Mouse (Mus musculus) kidney, adult 2 months (tissue): ENCODE results near the gene Fam107b. TPM values are rescaled to one million over a fixed set of nuclear protein-coding genes. Genes with fewer than 3 reads are reported as not detected.

ENCODE experiments used
- DNase-seq: peaks from one replicate; pipeline ENCODE4 v3.0.0; 2021
- H3K27ac ChIP-seq: fragments of 200-500 bp; 2 replicates; pipeline ENCODE4 v1.5.1; 2012; ENCODE audit warnings: low read depth, low read length, control low read depth, inconsistent platforms; ENCODE audit not compliant: insufficient read depth
- H3K27me3 ChIP-seq: fragments of 200-500 bp; replicated peaks from 2 replicates; pipeline ENCODE4 v1.6.1; 2012; ENCODE audit warnings: mild to moderate bottlenecking, moderate library complexity, low read length, inconsistent platforms; ENCODE audit not compliant: control insufficient read depth, insufficient read depth
- H3K36me3 ChIP-seq: fragments of 200-500 bp; 2 replicates; pipeline ENCODE4 v1.6.1; 2012; ENCODE audit warnings: mild to moderate bottlenecking, moderate library complexity, low read length, inconsistent platforms; ENCODE audit not compliant: control insufficient read depth, insufficient read depth
- H3K4me1 ChIP-seq: fragments of 200-500 bp; 2 replicates; pipeline ENCODE4 v1.6.1; 2011; ENCODE audit warnings: low read length; ENCODE audit not compliant: control insufficient read depth, insufficient read depth
- H3K4me3 ChIP-seq: fragments of 200-500 bp; 2 replicates; pipeline ENCODE4 v1.5.1; 2011; ENCODE audit warnings: mild to moderate bottlenecking, low read depth, low read length, control low read depth; ENCODE audit not compliant: insufficient read depth
- CTCF ChIP-seq: fragments of 200-500 bp; conservative IDR thresholded peaks from 2 replicates; pipeline ENCODE4 v1.5.1; 2011; ENCODE audit warnings: low read depth, mild to moderate bottlenecking, control low read depth, low read length, moderate library complexity, mixed read lengths; ENCODE audit not compliant: insufficient read depth, insufficient read length
- POLR2A ChIP-seq: fragments of 200-500 bp; IDR thresholded peaks from one replicate; pipeline ENCODE4 v1.6.1; 2011; ENCODE audit warnings: low read depth, low read length, control low read depth
- WGBS: fragments of 180-500 bp; shearing (Covaris S2); methylation state at CpG from one replicate; pipeline ENCODE4 v1.1.7; 2018; 5-methylcytosine and 5-hydroxymethylcytosine counted together
- polyA plus RNA-seq: library from polyadenylated mRNA; depleted of rRNA; stranded (reverse); fragments of >200 nt; gene quantifications from 2 replicates; pipeline ENCODE4 v1.2.3, GENCODE M21; 2012

Fam107b gene
- polyA plus RNA-seq, 1 experiment = 54.3 TPM

GRCm38 (mm10) chr2:3649171-3649570, 78.9 kb downstream of the Fam107b start:
- no peak for TF ChIP-seq CTCF
- no peak for TF ChIP-seq POLR2A
- Histone ChIP-seq H3K4me3 (no peak overlapping the region), H3K27me3 (no peaks in the 10 kb centered on the region), H3K4me1 (no peaks in the 10 kb centered on the region), H3K36me3 (no peaks in the 10 kb centered on the region), H3K27ac (no peak overlapping the region)
- no peak for DNase-seq
- 74% methylated on average over 5 of the region's 5 CpGs for WGBS

- DNase-seq = no peak
- Histone ChIP-seq H3K27me3 (no peaks in the 10 kb centered on the region), H3K36me3 (no peaks in the 10 kb centered on the region), H3K4me3 (no peak overlapping the region), H3K4me1 (no peaks in the 10 kb centered on the region; the same call in 1 of the 2 replicates), H3K27ac (no peak overlapping the region)
- TF ChIP-seq POLR2A = no peak
- no peak for TF ChIP-seq CTCF
Observed at GRCm38 (mm10) chr2:3654606-3655005, 84.3 kb downstream of the Fam107b start.

- H3K4me3 ChIP-seq = no peak overlapping the region
- no peak for DNase-seq
- H3K27me3 ChIP-seq = no peaks in the 10 kb centered on the region
- WGBS = 81% methylated on average over 3 of the region's 3 CpGs
- no peak for TF ChIP-seq CTCF
- TF ChIP-seq POLR2A = no peak
- no peaks in the 10 kb centered on the region for H3K36me3 ChIP-seq
- H3K27ac ChIP-seq = no peak overlapping the region
- no peaks in the 10 kb centered on the region; the same call in 1 of the 2 replicates for H3K4me1 ChIP-seq
Observed at GRCm38 (mm10) chr2:3656091-3656490, 85.8 kb downstream of the Fam107b start.

DNA sequence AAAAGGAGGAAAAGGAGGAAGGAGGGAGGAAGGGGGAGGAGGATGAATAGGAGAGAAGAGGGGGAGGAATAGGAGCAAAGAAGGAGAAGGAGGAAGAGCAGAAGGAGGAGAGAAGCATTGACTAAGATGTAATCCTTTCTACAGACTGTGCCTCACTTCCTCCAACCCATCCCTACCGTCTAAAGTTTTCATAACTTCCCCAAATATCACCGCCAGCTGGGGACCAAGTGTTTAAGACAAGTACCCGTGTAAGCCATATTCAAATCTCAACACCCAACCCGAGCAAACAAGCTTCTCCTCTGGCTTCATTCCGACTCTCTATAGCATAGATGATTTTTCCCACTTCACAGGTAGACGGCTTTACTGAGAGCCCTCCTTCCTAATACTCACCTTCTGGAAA, 86.5 kb downstream of the Fam107b start:
- TF ChIP-seq POLR2A (no peak), CTCF (no peak)
- Histone ChIP-seq H3K27ac (no peak overlapping the region), H3K36me3 (no peaks in the 10 kb centered on the region), H3K27me3 (no peaks in the 10 kb centered on the region), H3K4me1 (no peaks in the 10 kb centered on the region; the same call in 1 of the 2 replicates), H3K4me3 (no peak overlapping the region)
- 93% methylated on average over 6 of the region's 6 CpGs for WGBS
- no peak for DNase-seq

DNA sequence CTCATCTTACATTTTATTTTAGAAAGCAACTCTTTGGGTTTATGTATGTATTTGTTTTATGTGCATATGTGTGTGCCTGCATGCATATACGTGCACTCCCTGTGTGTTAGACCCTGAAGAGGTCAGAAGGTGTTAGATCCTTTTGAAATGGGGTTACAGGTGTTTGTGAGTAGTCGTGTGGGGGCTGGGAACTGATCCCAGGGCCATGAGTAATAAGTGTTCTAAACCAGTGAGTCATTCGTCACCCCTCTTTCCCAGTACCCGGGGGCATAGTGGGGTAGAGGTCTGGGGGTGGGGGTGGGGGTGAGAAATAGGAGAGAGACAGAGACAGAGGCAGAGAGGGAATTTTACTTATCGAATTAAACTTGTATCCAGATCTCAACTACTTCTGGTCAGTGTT, 87.1 kb downstream of the Fam107b start:
- no peak for DNase-seq
- no peaks in the 10 kb centered on the region; the same call in 1 of the 2 replicates for H3K4me1 ChIP-seq
- H3K36me3 ChIP-seq = no peaks in the 10 kb centered on the region
- 77% methylated on average over 5 of the region's 5 CpGs for WGBS
- no peak overlapping the region for H3K27ac ChIP-seq
- no peaks in the 10 kb centered on the region for H3K27me3 ChIP-seq
- TF ChIP-seq POLR2A (no peak), CTCF (no peak)
- H3K4me3 ChIP-seq = no peak overlapping the region

DNA sequence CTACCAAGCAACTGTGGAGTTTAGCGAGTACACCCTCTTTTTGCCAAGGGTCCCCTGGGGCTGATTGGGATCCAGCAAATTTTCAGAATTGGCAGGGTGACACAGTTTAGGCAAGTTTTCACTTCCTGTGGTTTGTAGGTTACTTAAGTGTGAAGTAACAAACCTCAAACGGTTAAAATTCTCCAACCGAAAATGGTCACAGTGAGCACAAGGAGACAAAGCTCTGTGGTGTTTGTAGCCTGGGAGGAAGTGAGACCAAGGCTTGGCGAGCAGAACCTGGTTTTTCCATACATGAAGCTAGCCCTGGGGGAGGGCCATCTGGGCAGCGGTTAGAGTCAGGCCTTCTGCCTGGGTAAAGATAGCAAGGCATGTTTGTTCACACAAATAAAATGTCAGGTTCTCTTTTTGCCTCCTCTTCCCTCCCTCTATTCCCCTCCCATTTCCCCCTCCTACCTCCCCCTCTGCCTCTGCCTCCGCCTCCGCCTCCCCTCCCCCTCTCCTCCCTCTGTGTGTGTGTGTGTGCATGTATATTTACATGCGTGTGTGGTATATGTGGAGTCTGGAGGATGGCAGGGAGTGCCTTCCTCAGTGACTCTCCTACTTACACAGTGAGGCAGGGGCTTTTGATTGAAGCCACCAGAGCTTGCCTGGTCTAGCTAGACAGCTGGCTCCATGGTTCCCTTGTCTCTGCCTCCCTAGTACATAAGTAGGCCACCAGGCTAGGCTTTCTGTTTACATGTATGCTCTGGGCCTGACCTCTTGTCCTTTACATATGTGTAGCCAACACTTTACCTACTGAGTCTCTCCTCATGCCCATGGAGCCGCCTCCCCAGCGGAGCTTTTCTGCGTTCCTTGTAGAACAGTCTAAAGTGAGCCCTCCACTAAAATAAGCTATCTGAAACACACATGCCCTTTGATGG, 87.8 kb downstream of the Fam107b start:
- TF ChIP-seq CTCF (no peak), POLR2A (no peak)
- peak overlapping the region; percentile 30; the same call in 1 of the 2 replicates for H3K27ac ChIP-seq
- 71% methylated on average over 11 of the region's 11 CpGs for WGBS
- no peaks in the 10 kb centered on the region for H3K36me3 ChIP-seq
- H3K4me3 ChIP-seq = no peak overlapping the region
- H3K4me1 ChIP-seq = no peaks in the 10 kb centered on the region; the same call in 1 of the 2 replicates
- H3K27me3 ChIP-seq = no peaks in the 10 kb centered on the region
- DNase-seq = peak; percentile 48

DNA sequence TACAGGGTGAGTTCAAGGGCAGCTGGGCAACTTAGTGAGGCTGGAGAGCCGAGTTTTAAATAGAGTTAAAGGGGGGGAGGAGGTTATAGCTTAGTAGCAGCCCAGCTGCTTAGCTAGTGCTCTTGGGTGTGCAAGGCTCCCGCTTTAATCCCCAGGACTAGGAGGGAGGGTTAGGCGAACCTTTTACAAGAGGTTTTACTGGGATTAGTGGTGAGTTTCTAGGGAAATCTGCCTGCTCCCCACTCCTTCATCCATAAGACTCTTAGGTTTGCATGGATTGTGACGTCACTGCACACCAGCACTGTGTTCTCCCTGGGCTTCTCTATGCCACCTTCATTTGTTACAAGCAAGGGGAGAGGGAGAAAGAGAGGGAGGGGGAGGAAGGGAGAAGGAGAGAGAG, 88.6 kb downstream of the Fam107b start:
- no peaks in the 10 kb centered on the region for H3K36me3 ChIP-seq
- H3K27ac ChIP-seq = peak overlapping the region; percentile 30; the same call in 1 of the 2 replicates
- H3K4me3 ChIP-seq = no peak overlapping the region
- H3K4me1 ChIP-seq = no peaks in the 10 kb centered on the region; the same call in none of the 2 replicates
- WGBS = 63% methylated on average over 4 of the region's 4 CpGs
- DNase-seq = no peak
- TF ChIP-seq CTCF (no peak), POLR2A (no peak)
- H3K27me3 ChIP-seq = no peaks in the 10 kb centered on the region
